Mouse (Mus musculus) testis, adult 2 months (tissue): Measurements from ENCODE around the gene Rabif.

Experiments used
- CTCF ChIP-seq: fragments of 200-500 bp; IDR thresholded peaks from 2 replicates; pipeline ENCODE4 v1.5.1; 2012; ENCODE audit warnings: low read depth, mild to moderate bottlenecking, inconsistent platforms, low read length, moderate library complexity; ENCODE audit not compliant: control insufficient read depth, insufficient read depth, insufficient replicate concordance
- POLR2A ChIP-seq: fragments of 200-500 bp; IDR thresholded peaks from 2 replicates; pipeline ENCODE4 v1.6.1; 2012; ENCODE audit warnings: low read depth, mild to moderate bottlenecking, inconsistent platforms, low read length, moderate library complexity; ENCODE audit not compliant: control insufficient read depth

- TF ChIP-seq CTCF (no peak), POLR2A (no peak)
These were observed 9.8 kb upstream of the Rabif start for GRCm38 (mm10) chr1:134484623-134485022.
